Mouse (Mus musculus) C2C12 (cell line): ENCODE data around the gene Grhpr.

Experiments
- CTCF ChIP-seq: IDR thresholded peaks from one replicate; pipeline ENCODE4 v1.5.1; 2011; ENCODE audit not compliant: control insufficient read depth, insufficient read depth, insufficient read length
- FOSL1 ChIP-seq: IDR thresholded peaks from one replicate; pipeline ENCODE4 v1.8.0; 2011; ENCODE audit warnings: mild to moderate bottlenecking, low read length; ENCODE audit not compliant: poor library complexity, insufficient read depth, severe bottlenecking
- MAX ChIP-seq: IDR thresholded peaks from one replicate; pipeline ENCODE4 v1.6.1; 2011; ENCODE audit warnings: mild to moderate bottlenecking, control low read depth
- MYOD1 ChIP-seq: IDR thresholded peaks from one replicate; pipeline ENCODE4 v1.6.1; 2011; ENCODE audit warnings: low read depth; ENCODE audit not compliant: control insufficient read depth, insufficient read length
- MYOG ChIP-seq: IDR thresholded peaks from one replicate; pipeline ENCODE4 v1.6.1; 2011; ENCODE audit not compliant: control insufficient read depth, insufficient read length; ENCODE audit errors: extremely low read depth
- USF1 ChIP-seq: IDR thresholded peaks from one replicate; pipeline ENCODE4 v1.6.1; 2011; ENCODE audit warnings: low read depth, mild to moderate bottlenecking, control low read depth, moderate library complexity

GRCm38 (mm10) chr4:44979794-44980338 lies 1.3 kb upstream of the Grhpr start:
- TF ChIP-seq CTCF (no peak), MYOG (no peak), USF1 (no peak), MYOD1 (no peak), FOSL1 (no peak), MAX (no peak)
